Mouse (Mus musculus) brain, embryonic 14.5 days (tissue): Measurements from ENCODE around the gene Usp27x.

Experiments used
- CTCF ChIP-seq: fragments of 200-500 bp; IDR thresholded peaks from 2 replicates; pipeline ENCODE4 v1.5.1; 2012; ENCODE audit warnings: inconsistent platforms, mild to moderate bottlenecking, moderate library complexity, borderline replicate concordance; ENCODE audit not compliant: insufficient read depth, insufficient read length; ENCODE audit errors: extremely low read depth
- POLR2A ChIP-seq: fragments of 200-500 bp; IDR thresholded peaks from 2 replicates; pipeline ENCODE4 v1.6.1; 2012; ENCODE audit warnings: mild to moderate bottlenecking, inconsistent platforms, borderline replicate concordance; ENCODE audit not compliant: poor library complexity, insufficient read depth, insufficient read length, severe bottlenecking; ENCODE audit errors: extremely low read depth

GRCm38 (mm10) chrX:7415308-7415707, 39.7 kb upstream of the Usp27x start:
- TF ChIP-seq CTCF = no peak
- TF ChIP-seq POLR2A = no peak
